Mouse (Mus musculus) MEL (cell line): Measurements from ENCODE around the gene Osbpl10. TPM values are rescaled to one million over a fixed set of nuclear protein-coding genes. Genes with fewer than 3 reads are reported as not detected.

Source experiments
- DNase-seq: peaks from one replicate; pipeline ENCODE4 v3.0.0; 2011; ENCODE audit warnings: low read depth, low spot score
- H3K27ac ChIP-seq: 2 replicates; pipeline ENCODE4 v1.5.1; 2012; ENCODE audit warnings: low read depth, mild to moderate bottlenecking, control low read depth, low read length, moderate library complexity; ENCODE audit not compliant: control insufficient read depth
- H3K27me3 ChIP-seq, 2 experiments: fragments of 150-350 bp in 1 of 2; sonication (generic) in 1 of 2; 2 replicates each; pipeline ENCODE4 v1.6.1; 2012; ENCODE audit warnings: low read length in 2 of 2, mild to moderate bottlenecking in 2 of 2, improper control_type of control experiment in 1 of 2, moderate library complexity in 1 of 2; ENCODE audit not compliant: insufficient read depth in 2 of 2, control insufficient read depth in 1 of 2
- H3K36me3 ChIP-seq, 2 experiments: 2 replicates each; pipeline ENCODE4 v1.6.1; 2012 to 2014; ENCODE audit warnings: low read length in 2 of 2, improper control_type of control experiment in 1 of 2, inconsistent platforms in 1 of 2, mild to moderate bottlenecking in 1 of 2; ENCODE audit not compliant: insufficient read depth in 2 of 2, control insufficient read depth in 1 of 2
- H3K4me1 ChIP-seq, 2 experiments: fragments of 150-350 bp in 1 of 2; sonication (generic) in 1 of 2; 2 replicates each; pipeline ENCODE4 v1.6.1; 2012; ENCODE audit warnings: low read length in 2 of 2, improper control_type of control experiment in 1 of 2, mild to moderate bottlenecking in 1 of 2; ENCODE audit not compliant: insufficient read depth in 2 of 2, control insufficient read depth in 1 of 2
- H3K4me3 ChIP-seq, 2 experiments: fragments of 150-350 bp in 1 of 2; sonication (generic) in 1 of 2; 2 replicates each; pipeline ENCODE4 v1.5.1; 2012; ENCODE audit warnings: low read depth in 2 of 2, low read length in 2 of 2, mild to moderate bottlenecking in 2 of 2, moderate library complexity in 2 of 2, control low read depth in 1 of 2, improper control_type of control experiment in 1 of 2; ENCODE audit not compliant: control insufficient read depth in 1 of 2, insufficient read depth in 1 of 2
- H3K79me2 ChIP-seq: 2 replicates; pipeline ENCODE4 v1.6.1; 2012; ENCODE audit warnings: mild to moderate bottlenecking, low read length, moderate library complexity; ENCODE audit not compliant: control insufficient read depth, poor library complexity, insufficient read depth
- H3K9ac ChIP-seq: 2 replicates; pipeline ENCODE4 v1.6.1; 2012; ENCODE audit warnings: low read depth, mild to moderate bottlenecking, control low read depth, low read length, moderate library complexity; ENCODE audit not compliant: control insufficient read depth, poor library complexity, severe bottlenecking
- H3K9me3 ChIP-seq: fragments of 150-350 bp; sonication (generic); replicated peaks from 2 replicates; pipeline ENCODE4 v1.6.1; 2012; ENCODE audit warnings: mild to moderate bottlenecking, low read length, improper control_type of control experiment, moderate library complexity; ENCODE audit not compliant: insufficient read depth
- BHLHE40 ChIP-seq: IDR thresholded peaks from 2 replicates; pipeline ENCODE4 v1.6.1; 2012; ENCODE audit warnings: low read depth, mild to moderate bottlenecking, inconsistent platforms, low read length, improper control_type of control experiment, borderline replicate concordance
- CHD2 ChIP-seq: IDR thresholded peaks from 2 replicates; pipeline ENCODE4 v1.6.1; 2011; ENCODE audit warnings: low read length, improper control_type of control experiment
- E2F4 ChIP-seq: IDR thresholded peaks from 2 replicates; pipeline ENCODE4 v1.6.1; 2011; ENCODE audit warnings: low read depth, low read length, improper control_type of control experiment, borderline replicate concordance
- ELF1 ChIP-seq: IDR thresholded peaks from 2 replicates; pipeline ENCODE4 v1.6.1; 2014; ENCODE audit warnings: low read depth, mild to moderate bottlenecking, inconsistent platforms, low read length, improper control_type of control experiment, moderate library complexity
- EP300 ChIP-seq, 2 experiments: IDR thresholded peaks; 2 replicates each; pipeline ENCODE4 v1.6.1; 2011; ENCODE audit warnings: improper control_type of control experiment in 2 of 2, low read length in 2 of 2, low read depth in 1 of 2, mild to moderate bottlenecking in 1 of 2
- GABPA ChIP-seq: IDR thresholded peaks from 2 replicates; pipeline ENCODE4 v1.6.1; 2012; ENCODE audit warnings: low read depth, mild to moderate bottlenecking, inconsistent platforms, low read length, improper control_type of control experiment, moderate library complexity
- GATA1 ChIP-seq: IDR thresholded peaks from 2 replicates; pipeline ENCODE4 v1.6.1; 2011; ENCODE audit warnings: low read depth, low read length, improper control_type of control experiment
- HCFC1 ChIP-seq: IDR thresholded peaks from 2 replicates; pipeline ENCODE4 v1.6.1; 2012; ENCODE audit warnings: low read depth, mild to moderate bottlenecking, inconsistent platforms, low read length, improper control_type of control experiment, moderate library complexity
- KAT2A ChIP-seq: conservative IDR thresholded peaks from 2 replicates; pipeline ENCODE4 v1.6.1; 2012; ENCODE audit warnings: low read depth, low read length, improper control_type of control experiment, inconsistent platforms
- MAFK ChIP-seq: IDR thresholded peaks from 2 replicates; pipeline ENCODE4 v1.6.1; 2011; ENCODE audit warnings: low read depth, mild to moderate bottlenecking, low read length, improper control_type of control experiment, borderline replicate concordance
- MAX ChIP-seq: IDR thresholded peaks from 2 replicates; pipeline ENCODE4 v1.6.1; 2011; ENCODE audit warnings: low read length, improper control_type of control experiment
- MAZ ChIP-seq: IDR thresholded peaks from 2 replicates; pipeline ENCODE4 v1.6.1; 2012; ENCODE audit warnings: low read depth, mild to moderate bottlenecking, inconsistent platforms, low read length, improper control_type of control experiment
- MEF2A ChIP-seq: IDR thresholded peaks from 2 replicates; pipeline ENCODE4 v1.6.1; 2014; ENCODE audit warnings: low read depth, mild to moderate bottlenecking, inconsistent platforms, low read length, improper control_type of control experiment; ENCODE audit not compliant: poor library complexity, insufficient replicate concordance, severe bottlenecking; ENCODE audit errors: extremely low read depth
- MXI1 ChIP-seq: IDR thresholded peaks from 2 replicates; pipeline ENCODE4 v1.6.1; 2011; ENCODE audit warnings: mild to moderate bottlenecking, low read depth, low read length, improper control_type of control experiment
- MYB ChIP-seq: IDR thresholded peaks from 2 replicates; pipeline ENCODE4 v1.6.1; 2011; ENCODE audit warnings: mild to moderate bottlenecking, low read depth, low read length, improper control_type of control experiment
- MYC ChIP-seq: IDR thresholded peaks from 2 replicates; pipeline ENCODE4 v1.6.1; 2011; ENCODE audit warnings: low read depth, mild to moderate bottlenecking, low read length, improper control_type of control experiment, moderate library complexity
- NRF1 ChIP-seq: IDR thresholded peaks from 2 replicates; pipeline ENCODE4 v1.6.1; 2014; ENCODE audit warnings: low read depth, mild to moderate bottlenecking, inconsistent platforms, low read length, improper control_type of control experiment, moderate library complexity; ENCODE audit not compliant: poor library complexity, insufficient read depth, severe bottlenecking
- POLR2AphosphoS2 ChIP-seq: IDR thresholded peaks from 2 replicates; pipeline ENCODE4 v1.6.1; 2011; ENCODE audit warnings: low read length, improper control_type of control experiment
- POLR2AphosphoS5 ChIP-seq: IDR thresholded peaks from 2 replicates; pipeline ENCODE4 v1.6.1; 2012; ENCODE audit warnings: low read depth, borderline replicate concordance, mild to moderate bottlenecking, inconsistent platforms, low read length, moderate library complexity, mixed read lengths
- RCOR1 ChIP-seq: IDR thresholded peaks from 2 replicates; pipeline ENCODE4 v1.6.1; 2012; ENCODE audit warnings: low read depth, mild to moderate bottlenecking, inconsistent platforms, low read length, improper control_type of control experiment
- SMC3 ChIP-seq: IDR thresholded peaks from 2 replicates; pipeline ENCODE4 v1.6.1; 2011; ENCODE audit warnings: low read depth, low read length, improper control_type of control experiment
- TAL1 ChIP-seq: IDR thresholded peaks from 2 replicates; pipeline ENCODE4 v1.6.1; 2012; ENCODE audit warnings: mild to moderate bottlenecking, inconsistent platforms, low read length, moderate library complexity, mixed read lengths
- TBP ChIP-seq: IDR thresholded peaks from 2 replicates; pipeline ENCODE4 v1.8.0; 2011; ENCODE audit warnings: low read depth, low read length, improper control_type of control experiment
- TCF12 ChIP-seq: IDR thresholded peaks from 2 replicates; pipeline ENCODE4 v1.6.1; 2014; ENCODE audit warnings: low read depth, mild to moderate bottlenecking, inconsistent platforms, low read length, improper control_type of control experiment, moderate library complexity
- ZKSCAN1 ChIP-seq: IDR thresholded peaks from 2 replicates; pipeline ENCODE4 v1.6.1; 2012; ENCODE audit warnings: low read depth, mild to moderate bottlenecking, inconsistent platforms, low read length, improper control_type of control experiment, moderate library complexity
- ZNF384 ChIP-seq: IDR thresholded peaks from 2 replicates; pipeline ENCODE4 v1.6.1; 2012; ENCODE audit warnings: low read depth, mild to moderate bottlenecking, inconsistent platforms, low read length, improper control_type of control experiment
- polyA plus RNA-seq, 2 experiments: library from polyadenylated mRNA; stranded (reverse) in 1 of 2; unstranded in 1 of 2; fragments of >175 nt in 1 of 2; fragments of >200 nt in 1 of 2; gene quantifications; 2 replicates each; pipeline versions ENCODE4 v1.2.1 to v1.2.4; 2012; ENCODE audit warnings: low replicate concordance in 2 of 2, low read depth in 1 of 2; ENCODE audit not compliant: insufficient read length in 2 of 2, insufficient read depth in 1 of 2, missing spikeins in 1 of 2
- total RNA-seq: library from RNA; depleted of rRNA; stranded (reverse); fragments of 300-350 nt; gene quantifications from 2 replicates; pipeline ENCODE4 v1.2.3, GENCODE M21; 2012

Osbpl10 gene
- total and polyA plus RNA-seq, 3 experiments: not detected

DNA sequence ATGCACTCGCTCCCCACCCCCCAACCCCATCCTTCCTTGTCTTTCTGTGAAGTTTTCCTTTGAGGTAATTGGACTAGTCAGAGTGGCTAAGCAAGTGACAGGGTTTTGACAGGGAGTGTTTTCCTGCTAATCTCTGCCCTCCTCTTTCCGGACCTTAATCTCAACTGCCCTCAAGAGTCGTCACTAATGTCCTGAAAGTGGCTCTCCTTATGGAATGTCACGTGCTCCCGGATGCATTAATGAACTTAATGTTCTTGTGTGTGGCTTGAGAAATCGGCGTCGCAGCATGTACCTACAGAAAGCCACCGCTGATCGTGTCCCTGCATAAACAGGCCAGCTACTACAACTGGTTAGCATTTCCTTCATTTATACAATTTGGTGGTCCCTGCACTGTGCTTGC lies 70.0 kb downstream of the Osbpl10 start:
- H3K4me3 ChIP-seq: no peak overlapping the region
- H3K27me3 ChIP-seq: no peaks in the 10 kb centered on the region; a peak in 1 of 4 replicates
- H3K9ac ChIP-seq: no peak overlapping the region
- H3K36me3 ChIP-seq: no peaks in the 10 kb centered on the region
- TF ChIP-seq ZKSCAN1 (no peak), SMC3 (no peak), ZNF384 (no peak), MAX (no peak), MAFK (no peak), GABPA (no peak), ELF1 (no peak), EP300 (IDR thresholded peaks at IDR 0.05; ENCODE audit: low read depth in 1 of 2, low read length in 2 of 2) (no peak), TBP (no peak), MAZ (no peak), RCOR1 (no peak), GATA1 (no peak), TCF12 (no peak), KAT2A (no peak), MXI1 (no peak)
- no peak overlapping the region for H3K27ac ChIP-seq
- no peak for DNase-seq
- H3K79me2 ChIP-seq: no peaks in the 10 kb centered on the region
- H3K4me1 ChIP-seq: no peaks in the 10 kb centered on the region
- no peaks in the 10 kb centered on the region for H3K9me3 ChIP-seq

DNA sequence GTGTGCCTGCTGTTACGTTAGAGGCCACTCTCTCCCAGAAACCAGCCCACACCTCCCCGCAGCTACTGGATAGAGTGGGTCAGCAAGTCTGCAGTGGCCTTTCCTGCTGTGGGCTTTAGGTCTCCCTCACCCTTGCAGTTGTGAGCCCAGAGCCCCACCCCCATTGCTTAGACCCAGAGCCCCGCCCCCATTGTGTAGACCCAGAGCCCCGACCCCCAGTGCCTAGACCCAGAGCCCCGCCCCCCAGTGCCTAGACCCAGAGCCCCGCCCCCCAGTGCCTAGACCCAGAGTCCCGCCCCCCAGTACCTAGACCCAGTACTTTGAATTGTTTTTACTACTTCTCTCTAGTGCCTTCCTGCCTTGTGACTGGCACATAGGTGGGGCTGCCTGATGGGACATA lies 70.5 kb downstream of the Osbpl10 start:
- TF ChIP-seq RCOR1: no peak

DNA sequence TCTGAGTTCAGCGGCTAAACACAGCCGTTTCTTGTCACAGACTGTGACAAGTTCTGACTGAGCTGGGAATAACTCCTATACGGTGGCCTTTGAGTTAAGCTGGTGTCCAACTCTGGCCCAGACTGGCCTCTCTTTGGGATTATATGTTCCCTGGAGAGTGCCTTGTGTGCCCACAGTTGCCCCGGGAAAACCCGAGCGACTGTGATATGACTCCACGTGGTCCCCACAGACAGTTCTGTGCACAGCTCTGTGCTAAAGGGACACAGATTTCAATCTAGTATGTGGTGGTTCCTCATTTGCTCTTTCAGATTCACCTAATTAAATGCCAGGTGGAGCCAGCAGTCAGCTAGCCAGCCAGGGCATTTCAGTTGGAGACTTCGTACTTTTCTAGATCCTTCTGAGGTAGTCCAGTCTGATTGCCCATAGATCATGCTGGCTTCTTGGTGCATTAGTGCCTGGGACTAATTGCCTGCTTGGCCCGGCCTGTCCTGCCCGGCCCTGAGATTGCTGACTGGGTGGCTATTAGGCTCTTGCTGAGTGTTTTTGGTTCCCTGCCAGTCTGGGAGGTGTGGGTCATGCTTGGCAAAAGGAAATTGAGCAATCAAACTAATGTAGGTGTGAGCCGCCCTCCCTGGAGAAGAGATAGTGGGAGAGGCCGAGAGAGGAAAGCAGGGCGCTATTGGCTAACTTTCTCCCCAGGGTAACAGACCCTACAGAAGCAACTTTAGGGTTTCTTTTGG lies 71.8 kb downstream of the Osbpl10 start:
- no peak for TF ChIP-seq MYB
- no peak for TF ChIP-seq TAL1
- TF ChIP-seq TBP: no peak
- TF ChIP-seq CHD2: no peak
- no peak for TF ChIP-seq NRF1
- no peak for TF ChIP-seq HCFC1
- TF ChIP-seq KAT2A: no peak
- no peak for TF ChIP-seq MEF2A
- TF ChIP-seq E2F4: no peak
- TF ChIP-seq POLR2AphosphoS5: no peak
- TF ChIP-seq ZKSCAN1: no peak
- no peak for TF ChIP-seq POLR2AphosphoS2
- no peak for TF ChIP-seq MYC
- no peak for TF ChIP-seq BHLHE40
- TF ChIP-seq, all 39 proteins: peak for 0
- Histone ChIP-seq H3K36me3 (no peaks in the 10 kb centered on the region), H3K79me2 (no peaks in the 10 kb centered on the region), H3K27ac (no peak overlapping the region), H3K9ac (no peak overlapping the region), H3K4me1 (no peaks in the 10 kb centered on the region), H3K27me3 (no peaks in the 10 kb centered on the region; a peak in 1 of 4 replicates), H3K4me3 (no peak overlapping the region), H3K9me3 (no peaks in the 10 kb centered on the region)
- no peak for DNase-seq

More for the DNA sequence above, 70.5 kb downstream of the Osbpl10 start:
- no peaks in the 10 kb centered on the region for H3K79me2 ChIP-seq
- no peaks in the 10 kb centered on the region for H3K4me1 ChIP-seq
- no peaks in the 10 kb centered on the region for H3K9me3 ChIP-seq
- no peaks in the 10 kb centered on the region for H3K36me3 ChIP-seq
- H3K9ac ChIP-seq: no peak overlapping the region
- no peaks in the 10 kb centered on the region; a peak in 1 of 4 replicates for H3K27me3 ChIP-seq
- no peak overlapping the region for H3K27ac ChIP-seq
- H3K4me3 ChIP-seq: no peak overlapping the region
- no peak for DNase-seq
